Mouse (Mus musculus) G1E (cell line): ENCODE measurements at regions not wholly inside any gene's neighbourhood (a gene's known extent, or its start where the extent isn't known, plus 50 kb on each side); places are given as distances from the start of the nearest gene placed in this dataset.
A peak's percentile ranks its signal among the peaks of the same experiment; 100 is the strongest.

Experiments
- ATAC-seq: 2 replicates; pipeline ENCODE4 v1.8.0; 2016; ENCODE audit warnings: mild to moderate bottlenecking; ENCODE audit not compliant: insufficient number of reproducible peaks, poor library complexity, low FRiP score, severe bottlenecking; ENCODE audit errors: extremely low read depth
- DNase-seq: peaks from one replicate; pipeline ENCODE4 v3.0.0; 2012; ENCODE audit warnings: low spot score
- H3K27me3 ChIP-seq: 2 replicates; pipeline ENCODE4 v1.6.1; 2012; ENCODE audit warnings: mild to moderate bottlenecking, low read length, inconsistent platforms; ENCODE audit not compliant: insufficient read depth
- H3K36me3 ChIP-seq: replicated peaks from 2 replicates; pipeline ENCODE3; 2012; ENCODE audit warnings: mild to moderate bottlenecking, inconsistent platforms
- H3K4me1 ChIP-seq: 2 replicates; pipeline ENCODE4 v1.6.1; 2012; ENCODE audit warnings: low read depth, low read length, inconsistent platforms, mixed read lengths; ENCODE audit not compliant: insufficient read depth
- H3K4me3 ChIP-seq: 2 replicates; pipeline ENCODE4 v1.5.1; 2012; ENCODE audit warnings: low read depth, mild to moderate bottlenecking, inconsistent platforms, low read length, moderate library complexity, mixed read lengths
- H3K9me3 ChIP-seq: replicated peaks from 2 replicates; pipeline ENCODE4 v1.6.1; 2012; ENCODE audit warnings: inconsistent platforms
- CTCF ChIP-seq: IDR thresholded peaks from 2 replicates; pipeline ENCODE4 v1.5.1; 2012; ENCODE audit warnings: low read depth, low read length, inconsistent platforms, mixed read lengths
- GATA1 ChIP-seq: IDR thresholded peaks from 2 replicates; pipeline ENCODE4 v1.6.1; 2012; ENCODE audit warnings: borderline replicate concordance, low read length, inconsistent platforms, mixed read lengths
- GATA2 ChIP-seq: IDR thresholded peaks from 2 replicates; pipeline ENCODE4 v1.6.1; 2012; ENCODE audit warnings: low read depth, low read length, inconsistent platforms, borderline replicate concordance
- POLR2AphosphoS5 ChIP-seq: IDR thresholded peaks from 2 replicates; pipeline ENCODE4 v1.6.1; 2012; ENCODE audit warnings: low read depth, low read length, inconsistent platforms; ENCODE audit not compliant: insufficient replicate concordance
- TAL1 ChIP-seq: conservative IDR thresholded peaks from 2 replicates; pipeline ENCODE4 v1.6.1; 2012; ENCODE audit warnings: low read depth, low read length, inconsistent platforms, mixed read lengths

DNA sequence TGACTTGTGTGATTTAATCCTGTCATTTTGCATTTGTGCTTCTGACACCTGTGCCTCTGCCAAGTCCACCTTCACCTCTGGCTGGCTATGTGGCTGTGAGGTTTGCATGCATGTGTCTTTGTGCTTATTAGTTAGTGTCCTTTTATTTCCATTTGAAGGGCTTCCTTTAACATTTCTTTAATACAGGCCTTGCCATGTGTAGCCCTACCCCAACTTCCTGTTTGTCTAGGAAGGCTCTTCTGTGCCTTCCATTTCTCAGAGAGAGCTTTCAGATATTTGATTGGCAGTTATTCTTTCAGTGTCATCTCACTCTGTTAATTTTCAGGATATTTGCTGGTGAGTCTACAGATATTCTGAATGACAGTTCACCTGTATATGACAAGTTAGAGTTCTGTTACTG is 1302.0 kb upstream of the A1bg start:
- H3K9me3 ChIP-seq, result no peaks in the 10 kb centered on the region
- ATAC-seq (no peak), DNase-seq (no peak)
- no peaks in the 10 kb centered on the region for H3K27me3 ChIP-seq
- no peaks in the 10 kb centered on the region for H3K36me3 ChIP-seq
- TF ChIP-seq TAL1 (no peak), CTCF (no peak), GATA2 (no peak), GATA1 (no peak), POLR2AphosphoS5 (no peak)
- peaks cover 69% of the 10 kb centered on the region for H3K4me1 ChIP-seq
- H3K4me3 ChIP-seq, result no peak overlapping the region; the same call in 1 of the 2 replicates

DNA sequence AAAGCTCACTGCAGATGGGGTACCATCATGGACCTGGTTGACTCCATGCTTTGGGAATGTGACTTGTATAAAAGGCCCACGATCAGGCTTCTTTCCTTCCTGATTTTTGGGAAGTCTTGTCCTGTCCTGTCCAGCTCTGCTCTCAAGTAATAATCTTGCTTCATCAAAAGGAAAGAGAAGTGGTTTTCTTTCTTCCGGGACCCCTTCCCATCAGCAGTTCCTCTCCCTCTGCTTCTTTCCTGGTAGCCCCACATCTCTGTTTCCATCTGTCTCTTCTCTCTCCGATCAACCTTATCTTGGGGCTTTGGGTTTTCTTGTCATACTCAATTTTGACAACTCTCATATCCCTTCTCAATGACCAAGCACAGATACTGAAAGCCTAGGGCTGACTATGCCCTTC is 1301.4 kb upstream of the A1bg start:
- H3K27me3 ChIP-seq, result no peaks in the 10 kb centered on the region
- ATAC-seq (no peak), DNase-seq (no peak)
- peaks cover 4% of the 10 kb centered on the region for H3K36me3 ChIP-seq
- peaks cover 3% of the 10 kb centered on the region for H3K9me3 ChIP-seq
- TF ChIP-seq TAL1, result peak; percentile 17; the same call in 1 of the 2 replicates
- TF ChIP-seq GATA2, result no peak
- peaks cover 69% of the 10 kb centered on the region for H3K4me1 ChIP-seq
- H3K4me3 ChIP-seq, result no peak overlapping the region; the same call in 1 of the 2 replicates

DNA sequence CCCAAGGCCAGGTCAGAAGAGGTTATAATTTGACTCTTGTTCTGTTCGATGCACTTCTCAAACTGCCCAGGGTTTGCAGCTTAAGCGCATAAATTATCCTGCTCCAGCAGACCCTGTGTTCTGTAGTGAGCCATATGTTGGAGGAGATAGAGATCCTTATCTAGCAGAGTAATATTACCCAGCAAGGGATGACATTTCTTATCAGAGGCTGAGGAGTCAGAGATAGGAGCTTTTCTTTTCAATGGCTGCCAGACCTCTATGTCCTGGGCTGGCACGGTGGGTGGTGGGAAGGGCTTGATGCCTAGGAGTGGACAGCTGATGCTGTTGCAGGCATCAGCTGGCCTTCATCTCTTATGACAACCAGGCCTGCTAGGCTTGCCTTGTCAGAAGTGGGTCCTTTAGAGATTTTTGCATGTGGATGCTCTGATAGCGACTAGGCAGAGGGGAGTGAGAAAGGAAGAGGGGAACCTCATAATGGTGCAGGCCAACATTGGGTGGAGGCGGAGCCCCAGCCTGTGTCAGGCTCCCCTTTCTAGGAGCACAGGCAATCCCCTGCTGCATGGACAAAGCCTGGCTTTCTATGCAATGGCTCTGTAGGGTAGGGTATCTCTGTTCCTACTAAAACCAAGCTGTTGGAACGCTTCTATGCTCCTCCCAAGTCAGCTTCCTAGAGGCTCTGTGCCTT is 1300.5 kb upstream of the A1bg start:
- ATAC-seq, result peak; percentile 59
- Histone ChIP-seq H3K36me3 (peaks cover 13% of the 10 kb centered on the region), H3K4me3 (peak overlapping the region; percentile 64), H3K27me3 (no peaks in the 10 kb centered on the region), H3K4me1 (peaks cover 70% of the 10 kb centered on the region), H3K9me3 (peaks cover 10% of the 10 kb centered on the region)
- TF ChIP-seq GATA2 (no peak), GATA1 (no peak), TAL1 (peak; percentile 94), CTCF (no peak), POLR2AphosphoS5 (no peak)
- peak; percentile 72 for DNase-seq

DNA sequence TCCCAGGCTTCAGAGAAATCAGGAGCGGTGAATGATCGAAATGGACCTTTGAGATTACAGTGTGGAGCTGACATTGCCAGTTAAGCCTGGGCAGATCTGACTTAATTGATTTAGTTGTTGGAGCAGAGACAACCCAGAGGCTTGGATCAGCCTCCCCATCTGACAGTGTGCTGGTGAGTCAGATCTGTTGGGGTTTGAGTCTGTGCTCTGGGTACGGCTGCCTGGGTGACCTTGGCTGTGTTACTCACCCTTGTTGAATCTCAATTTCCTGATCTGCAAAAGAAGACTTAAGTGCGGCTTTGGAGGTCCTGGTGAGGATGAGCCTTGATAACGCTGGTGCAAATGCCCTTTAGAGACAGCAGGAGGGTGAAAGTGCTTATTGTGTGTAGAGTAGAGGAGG is 1299.9 kb upstream of the A1bg start:
- TF ChIP-seq TAL1 (no peak), GATA1 (no peak), GATA2 (no peak), POLR2AphosphoS5 (no peak), CTCF (no peak)
- Histone ChIP-seq H3K9me3 (peaks cover 14% of the 10 kb centered on the region), H3K4me3 (peak overlapping the region; percentile 64), H3K4me1 (peaks cover 76% of the 10 kb centered on the region), H3K36me3 (peaks cover 17% of the 10 kb centered on the region), H3K27me3 (no peaks in the 10 kb centered on the region)
- peak; percentile 10 for ATAC-seq
- DNase-seq, result no peak

DNA sequence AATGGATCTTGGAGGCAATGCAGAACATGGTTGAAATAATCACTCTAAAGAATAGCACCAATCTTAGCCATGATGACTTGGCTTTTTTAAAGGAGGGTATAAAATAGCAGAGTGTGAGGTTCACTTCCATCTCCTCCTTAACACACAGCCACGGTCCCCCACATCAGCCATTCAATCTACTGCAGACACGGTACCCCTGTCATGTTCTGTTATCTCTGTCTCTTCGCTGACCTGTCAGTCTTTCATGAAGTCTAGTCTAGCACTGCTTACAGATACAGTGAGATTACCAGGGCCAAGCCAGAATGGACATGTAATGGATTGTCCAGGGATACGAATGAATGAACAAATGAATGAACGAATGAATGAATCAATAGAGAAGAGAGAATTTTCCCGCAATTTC is 1299.4 kb upstream of the A1bg start:
- no peaks in the 10 kb centered on the region for H3K27me3 ChIP-seq
- H3K4me1 ChIP-seq, result peaks cover 78% of the 10 kb centered on the region
- no peak for TF ChIP-seq POLR2AphosphoS5
- TF ChIP-seq GATA1, result no peak
- no peak for TF ChIP-seq GATA2
- no peak for TF ChIP-seq CTCF
- no peak for TF ChIP-seq TAL1
- H3K36me3 ChIP-seq, result peaks cover 17% of the 10 kb centered on the region
- H3K9me3 ChIP-seq, result peaks cover 14% of the 10 kb centered on the region
- DNase-seq (no peak), ATAC-seq (no peak)
- H3K4me3 ChIP-seq, result peak overlapping the region; percentile 64

DNA sequence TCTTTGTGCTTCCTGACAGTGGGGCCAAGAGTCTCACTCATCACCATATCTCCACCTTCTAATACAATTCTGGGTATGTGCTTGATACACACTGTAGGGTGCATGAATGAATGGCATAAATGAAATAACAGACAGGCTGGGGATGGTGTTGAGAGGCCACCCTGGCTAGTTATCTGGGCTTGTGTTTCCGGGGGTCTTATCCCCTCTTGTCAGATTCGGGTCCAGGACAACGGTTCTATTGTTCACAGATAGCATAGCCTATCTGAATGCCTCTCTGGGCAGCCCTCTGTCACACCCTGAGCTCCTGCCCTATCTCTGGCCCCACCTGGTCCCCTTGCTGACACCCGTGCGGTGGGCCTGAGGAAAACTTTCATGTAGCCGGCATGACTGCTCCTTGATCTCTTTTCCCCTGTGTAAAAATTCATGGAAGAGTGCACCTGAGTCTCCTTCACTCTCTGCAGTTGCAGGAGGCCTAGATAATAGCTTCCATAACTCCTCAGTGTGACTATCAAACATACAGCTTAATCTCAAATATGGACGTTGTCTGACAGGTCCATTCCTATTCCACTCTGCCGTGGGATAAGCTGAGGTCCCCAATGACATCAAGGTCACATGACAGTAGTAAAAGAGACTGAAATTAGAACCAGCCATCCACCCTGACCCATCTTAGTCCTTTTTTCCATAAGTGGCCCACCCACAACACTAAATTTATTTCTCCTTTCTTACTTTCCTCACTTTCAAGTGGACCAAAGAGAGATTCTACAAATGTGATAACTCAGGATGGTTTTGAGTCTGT is 1298.4 kb upstream of the A1bg start:
- Histone ChIP-seq H3K4me1 (peaks cover 87% of the 10 kb centered on the region), H3K36me3 (peaks cover 17% of the 10 kb centered on the region), H3K9me3 (peaks cover 14% of the 10 kb centered on the region), H3K27me3 (no peaks in the 10 kb centered on the region), H3K4me3 (peak overlapping the region; percentile 44; the same call in 1 of the 2 replicates)
- DNase-seq (peak; percentile 75), ATAC-seq (peak; percentile 59)
- TF ChIP-seq TAL1 (peak; percentile 98), GATA1 (no peak)

DNA sequence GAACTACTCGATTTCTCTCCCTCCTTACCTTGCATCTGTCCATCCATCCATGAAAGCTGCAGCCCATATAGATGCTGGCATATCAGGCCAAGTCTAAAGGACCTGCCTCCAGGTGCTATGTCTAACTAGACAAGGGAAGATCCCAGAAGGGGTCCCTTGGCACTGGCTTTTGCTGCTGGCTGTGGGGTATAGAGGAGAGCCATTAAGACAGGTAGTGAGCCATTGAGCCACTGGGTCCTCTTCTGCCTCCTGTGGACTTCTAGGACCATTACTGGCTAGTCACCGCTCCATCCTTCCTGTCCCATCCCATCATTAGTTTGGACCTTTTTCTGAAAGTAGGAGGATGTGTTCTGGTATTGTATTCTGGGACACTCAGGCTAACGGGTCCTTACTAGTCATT is 1297.8 kb upstream of the A1bg start:
- Histone ChIP-seq H3K9me3 (peaks cover 14% of the 10 kb centered on the region), H3K4me1 (peaks cover 91% of the 10 kb centered on the region), H3K27me3 (no peaks in the 10 kb centered on the region), H3K36me3 (peaks cover 17% of the 10 kb centered on the region), H3K4me3 (peak overlapping the region; percentile 18; the same call in 1 of the 2 replicates)
- DNase-seq (no peak), ATAC-seq (no peak)
- no peak for TF ChIP-seq TAL1
